Mouse (Mus musculus): ENCODE data around the gene Tmem203. TPM values are rescaled to one million over a fixed set of nuclear protein-coding genes. Genes with fewer than 3 reads are reported as not detected.

Tmem203 gene
- polyA plus RNA-seq, 1 experiment from 2014 or later = 19.4 TPM

- H3K27ac ChIP-seq = no peak overlapping the region
- no peak overlapping the region for H3K9ac ChIP-seq
- no peak overlapping the region for H3K4me3 ChIP-seq
- 85% methylated on average over 10 of the region's 10 CpGs for WGBS
- no peak overlapping the region for H3K4me2 ChIP-seq
- H3K36me3 ChIP-seq (ENCODE audit: poor library complexity, severe bottlenecking) = no peaks in the 10 kb centered on the region
- H3K27me3 ChIP-seq = peaks cover 58% of the 10 kb centered on the region
- no peak for ATAC-seq
- H3K4me1 ChIP-seq = no peaks in the 10 kb centered on the region
- no peaks in the 10 kb centered on the region for H3K9me3 ChIP-seq (replicated peaks)
Measured at GRCm38 (mm10) chr2:25298046-25298445, 42.8 kb downstream of the Tmem203 start.

- no peak for ATAC-seq
- no peaks in the 10 kb centered on the region for H3K36me3 ChIP-seq (ENCODE audit: poor library complexity, severe bottlenecking)
- H3K27ac ChIP-seq = no peak overlapping the region
- WGBS = 81% methylated on average over 3 of the region's 3 CpGs
- peaks cover 51% of the 10 kb centered on the region for H3K27me3 ChIP-seq
- H3K4me2 ChIP-seq = no peak overlapping the region
- no peak overlapping the region for H3K9ac ChIP-seq
- peaks cover 6% of the 10 kb centered on the region for H3K4me1 ChIP-seq
- no peaks in the 10 kb centered on the region for H3K9me3 ChIP-seq (replicated peaks)
- no peak overlapping the region for H3K4me3 ChIP-seq
Measured at GRCm38 (mm10) chr2:25303452-25303851, 48.2 kb downstream of the Tmem203 start.

GRCm38 (mm10) chr2:25303931-25304656 is 48.9 kb downstream of the Tmem203 start:
- ATAC-seq = 0 out of 2 replicates have a peak, but pooled peaks have one; percentile 13
- WGBS = 69% methylated on average over 7 of the region's 7 CpGs
- Histone ChIP-seq H3K27ac (no peak overlapping the region), H3K4me2 (peak overlapping the region; percentile 86), H3K9ac (peak overlapping the region; percentile 34; the same call in 1 of the 2 replicates), H3K36me3 (ENCODE audit: poor library complexity, severe bottlenecking) (no peaks in the 10 kb centered on the region), H3K27me3 (peaks cover 55% of the 10 kb centered on the region), H3K9me3 (replicated peaks) (no peaks in the 10 kb centered on the region), H3K4me1 (peaks cover 6% of the 10 kb centered on the region), H3K4me3 (peak overlapping the region; percentile 54)

GRCm38 (mm10) chr2:25304657-25305541 is 49.7 kb downstream of the Tmem203 start:
- Histone ChIP-seq H3K4me3 (peak overlapping the region; percentile 54), H3K27me3 (peaks cover 63% of the 10 kb centered on the region), H3K4me1 (peaks cover 6% of the 10 kb centered on the region), H3K36me3 (ENCODE audit: poor library complexity, severe bottlenecking) (no peaks in the 10 kb centered on the region), H3K9ac (peak overlapping the region; percentile 67), H3K9me3 (replicated peaks) (no peaks in the 10 kb centered on the region), H3K27ac (no peak overlapping the region), H3K4me2 (peak overlapping the region; percentile 86)
- ATAC-seq = peak; percentile 91
- WGBS = 3% methylated on average over 37 of the region's 45 CpGs

Other genes with a start within 250 kb of the Tmem203 start
- 125 and 129 TPM in 2 replicates for gene Nsmf, start 201.1 kb upstream of the Tmem203 start, polyA plus RNA-seq (2015; fragmentation: Nextera tagmentation; extraction: Ambion mirVana)
- gene Entpd8, start 175.1 kb upstream of the Tmem203 start, polyA plus RNA-seq (2015; fragmentation: Nextera tagmentation; extraction: Ambion mirVana) = not detected in 2 replicates
- not detected in 2 replicates for gene Noxa1, start 160.3 kb upstream of the Tmem203 start, polyA plus RNA-seq (2015; fragmentation: Nextera tagmentation; extraction: Ambion mirVana)
- 29.2 and 30.8 TPM in 2 replicates for gene Nrarp, start 74.7 kb upstream of the Tmem203 start, polyA plus RNA-seq (2015; fragmentation: Nextera tagmentation; extraction: Ambion mirVana)
- gene Tor4a, start 58.6 kb upstream of the Tmem203 start, polyA plus RNA-seq (2015; fragmentation: Nextera tagmentation; extraction: Ambion mirVana) = 0.66 and 0.78 TPM in 2 replicates
- 95.4 and 104 TPM in 2 replicates for gene Nelfb, start 44.0 kb upstream of the Tmem203 start, polyA plus RNA-seq (2015; fragmentation: Nextera tagmentation; extraction: Ambion mirVana)
- gene Stpg3, start 40.8 kb upstream of the Tmem203 start, polyA plus RNA-seq (2015; fragmentation: Nextera tagmentation; extraction: Ambion mirVana) = not detected in 2 replicates
- 0.21 TPM in 1 of 2 replicates, not detected in the other for gene Fam166a, start 36.7 kb upstream of the Tmem203 start, polyA plus RNA-seq (2015; fragmentation: Nextera tagmentation; extraction: Ambion mirVana)
- gene Tubb4b, start 30.7 kb upstream of the Tmem203 start, polyA plus RNA-seq (2015; fragmentation: Nextera tagmentation; extraction: Ambion mirVana) = 448 and 518 TPM in 2 replicates
- gene Slc34a3, start 21.1 kb upstream of the Tmem203 start, polyA plus RNA-seq (2015; fragmentation: Nextera tagmentation; extraction: Ambion mirVana) = not detected in 2 replicates
- not detected in 2 replicates for gene Rnf224, start 18.7 kb upstream of the Tmem203 start, polyA plus RNA-seq (2015; fragmentation: Nextera tagmentation; extraction: Ambion mirVana)
- 43.1 and 43.2 TPM in 2 replicates for gene Rnf208, start 13.2 kb upstream of the Tmem203 start, polyA plus RNA-seq (2015; fragmentation: Nextera tagmentation; extraction: Ambion mirVana)
- gene Cysrt1, start 13.0 kb upstream of the Tmem203 start, polyA plus RNA-seq (2015; fragmentation: Nextera tagmentation; extraction: Ambion mirVana) = 0.29 TPM in 1 of 2 replicates, not detected in the other
- 4.4 and 7.1 TPM in 2 replicates for gene AL732309.1, start 8.6 kb upstream of the Tmem203 start, polyA plus RNA-seq (2015; fragmentation: Nextera tagmentation; extraction: Ambion mirVana)
- gene Tprn, start 7.2 kb downstream of the Tmem203 start, polyA plus RNA-seq (2015; fragmentation: Nextera tagmentation; extraction: Ambion mirVana) = 9.7 and 10.8 TPM in 2 replicates
- gene Ssna1, start 17.0 kb downstream of the Tmem203 start, polyA plus RNA-seq (2015; fragmentation: Nextera tagmentation; extraction: Ambion mirVana) = 233 and 245 TPM in 2 replicates
- gene Anapc2, start 17.0 kb downstream of the Tmem203 start, polyA plus RNA-seq (2015; fragmentation: Nextera tagmentation; extraction: Ambion mirVana) = 126 and 148 TPM in 2 replicates
- not detected in 2 replicates for gene Tmem210, start 32.7 kb downstream of the Tmem203 start, polyA plus RNA-seq (2015; fragmentation: Nextera tagmentation; extraction: Ambion mirVana)
- gene Lrrc26, start 34.5 kb downstream of the Tmem203 start, polyA plus RNA-seq (2015; fragmentation: Nextera tagmentation; extraction: Ambion mirVana) = 0.14 TPM in 1 of 2 replicates, not detected in the other
- gene Grin1, start 63.7 kb downstream of the Tmem203 start, polyA plus RNA-seq (2015; fragmentation: Nextera tagmentation; extraction: Ambion mirVana) = 5.6 and 7.9 TPM in 2 replicates
- 59.2 and 63.2 TPM in 2 replicates for gene Man1b1, start 76.9 kb downstream of the Tmem203 start, polyA plus RNA-seq (2015; fragmentation: Nextera tagmentation; extraction: Ambion mirVana)
- gene Dpp7, start 100.9 kb downstream of the Tmem203 start, polyA plus RNA-seq (2015; fragmentation: Nextera tagmentation; extraction: Ambion mirVana) = 22.8 and 23.3 TPM in 2 replicates
- 2.2 and 3.5 TPM in 2 replicates for gene Uap1l1, start 110.2 kb downstream of the Tmem203 start, polyA plus RNA-seq (2015; fragmentation: Nextera tagmentation; extraction: Ambion mirVana)
- 49.4 and 62.3 TPM in 2 replicates for gene Sapcd2, start 116.9 kb downstream of the Tmem203 start, polyA plus RNA-seq (2015; fragmentation: Nextera tagmentation; extraction: Ambion mirVana)
- 0.68 and 0.98 TPM in 2 replicates for gene Entpd2, start 140.4 kb downstream of the Tmem203 start, polyA plus RNA-seq (2015; fragmentation: Nextera tagmentation; extraction: Ambion mirVana)
- gene Npdc1, start 143.9 kb downstream of the Tmem203 start, polyA plus RNA-seq (2015; fragmentation: Nextera tagmentation; extraction: Ambion mirVana) = 287 and 315 TPM in 2 replicates
- gene Fut7, start 167.8 kb downstream of the Tmem203 start, polyA plus RNA-seq (2015; fragmentation: Nextera tagmentation; extraction: Ambion mirVana) = 0.08 TPM in 1 of 2 replicates, not detected in the other
- 5.7 and 8.2 TPM in 2 replicates for gene Abca2, start 173.3 kb downstream of the Tmem203 start, polyA plus RNA-seq (2015; fragmentation: Nextera tagmentation; extraction: Ambion mirVana)
- 2.4 and 3.2 TPM in 2 replicates for gene Clic3, start 201.4 kb downstream of the Tmem203 start, polyA plus RNA-seq (2015; fragmentation: Nextera tagmentation; extraction: Ambion mirVana)
- gene Paxx, start 205.7 kb downstream of the Tmem203 start, polyA plus RNA-seq (2015; fragmentation: Nextera tagmentation; extraction: Ambion mirVana) = 62.0 and 65.9 TPM in 2 replicates
- 7.6 and 9.7 TPM in 2 replicates for gene Ptgds, start 214.6 kb downstream of the Tmem203 start, polyA plus RNA-seq (2015; fragmentation: Nextera tagmentation; extraction: Ambion mirVana)
- gene Lcn12, start 238.5 kb downstream of the Tmem203 start, polyA plus RNA-seq (2015; fragmentation: Nextera tagmentation; extraction: Ambion mirVana) = not detected in 2 replicates
- gene Fbxw5, start 245.3 kb downstream of the Tmem203 start, polyA plus RNA-seq (2015; fragmentation: Nextera tagmentation; extraction: Ambion mirVana) = 97.9 and 103 TPM in 2 replicates
- 4.2 and 5.2 TPM in 2 replicates for gene C8g, start 246.3 kb downstream of the Tmem203 start, polyA plus RNA-seq (2015; fragmentation: Nextera tagmentation; extraction: Ambion mirVana)